Mouse (Mus musculus) lung, embryonic 16.5 days (tissue): Measurements from ENCODE around the gene Tnfaip3. TPM values are rescaled to one million over a fixed set of nuclear protein-coding genes. Genes with fewer than 3 reads are reported as not detected.

Source experiments
- ATAC-seq: fragments of 200-750 bp; cut with Nextera tagmentation; 2 replicates; pipeline ENCODE4 v1.8.0; 2017; ENCODE audit warnings: low read depth, mild to moderate bottlenecking, moderate library complexity
- H3K27ac ChIP-seq: fragments of 300-500 bp; sonication (generic); 2 replicates; pipeline ENCODE4 v1.5.1; 2014; ENCODE audit warnings: mild to moderate bottlenecking, control low read depth, low read length
- H3K27me3 ChIP-seq: fragments of 300-500 bp; sonication (generic); 2 replicates; pipeline ENCODE4 v1.6.1; 2014; ENCODE audit warnings: low read depth, low read length, mixed read lengths; ENCODE audit not compliant: control insufficient read depth, insufficient read depth
- H3K36me3 ChIP-seq: fragments of 300-500 bp; sonication (generic); 2 replicates; pipeline ENCODE4 v1.6.1; 2014; ENCODE audit warnings: low read length; ENCODE audit not compliant: control insufficient read depth, insufficient read depth
- H3K4me1 ChIP-seq: fragments of 300-500 bp; sonication (generic); replicated peaks from 2 replicates; pipeline ENCODE4 v1.6.1; 2014; ENCODE audit warnings: low read length, mixed read lengths; ENCODE audit not compliant: control insufficient read depth, insufficient read depth
- H3K4me2 ChIP-seq: fragments of 300-500 bp; sonication (generic); 2 replicates; pipeline ENCODE4 v1.6.1; 2014; ENCODE audit warnings: low read depth, low read length, control low read depth
- H3K4me3 ChIP-seq: fragments of 300-500 bp; sonication (generic); 2 replicates; pipeline ENCODE4 v1.5.1; 2014; ENCODE audit warnings: mild to moderate bottlenecking, low read length, control low read depth
- H3K9ac ChIP-seq: fragments of 300-500 bp; sonication (generic); 2 replicates; pipeline ENCODE4 v1.6.1; 2014; ENCODE audit warnings: low read length, control low read depth
- H3K9me3 ChIP-seq: fragments of 300-500 bp; sonication (generic); 2 replicates; pipeline ENCODE4 v1.6.1; 2016; ENCODE audit warnings: low read length; ENCODE audit not compliant: control insufficient read depth
- WGBS: fragments of 180-500 bp; shearing (Covaris S2); extraction: QIAGEN DNeasy Blood & Tissue Kit; methylation state at CpG from one replicate; pipeline ENCODE4 v1.1.7; 2014; 5-methylcytosine and 5-hydroxymethylcytosine counted together
- polyA plus RNA-seq: library from polyadenylated mRNA; unstranded; fragments of >200 nt; fragmentation: Nextera tagmentation; extraction: Ambion mirVana; gene quantifications from 2 replicates; pipeline ENCODE4 v1.2.1, GENCODE M21; 2015

Tnfaip3 gene
- polyA plus RNA-seq, result 2.1 and 2.9 TPM in 2 replicates

GRCm38 (mm10) chr10:19015257-19015862 lies at the start of gene Tnfaip3:
Gene Tnfaip3, minus strand, starts transcription at chr10:19015657.
- Histone ChIP-seq H3K27me3 (no peaks in the 10 kb centered on the region), H3K9ac (peak within 1 kb of the TSS; percentile 87), H3K27ac (peak within 1 kb of the TSS; percentile 73), H3K4me3 (peak within 1 kb of the TSS; percentile 86), H3K4me1 (peaks cover 8% of the 10 kb centered on the region), H3K9me3 (no peaks in the 10 kb centered on the region), H3K36me3 (no peaks in the 10 kb centered on the region), H3K4me2 (peak within 1 kb of the TSS; percentile 85)
- peak; percentile 94 for ATAC-seq
- WGBS, result 0% methylated on average over 38 of the region's 38 CpGs

- Histone ChIP-seq H3K9me3 (no peaks in the 10 kb centered on the region), H3K4me3 (no peak overlapping the region), H3K4me1 (no peaks in the 10 kb centered on the region; the same call in 1 of the 2 replicates), H3K27ac (no peak overlapping the region), H3K4me2 (no peak overlapping the region), H3K27me3 (no peaks in the 10 kb centered on the region), H3K9ac (no peak overlapping the region), H3K36me3 (no peaks in the 10 kb centered on the region)
- WGBS, result 70% methylated on average over 6 of the region's 6 CpGs
- no peak for ATAC-seq
These were observed 49.5 kb upstream of the Tnfaip3 start for GRCm38 (mm10) chr10:19064651-19065601.

- Histone ChIP-seq H3K9ac (no peak overlapping the region), H3K4me2 (no peak overlapping the region), H3K4me3 (no peak overlapping the region), H3K36me3 (no peaks in the 10 kb centered on the region), H3K4me1 (no peaks in the 10 kb centered on the region; the same call in 1 of the 2 replicates), H3K27ac (no peak overlapping the region), H3K27me3 (no peaks in the 10 kb centered on the region), H3K9me3 (no peaks in the 10 kb centered on the region)
- ATAC-seq, result no peak
- 80% methylated on average over 1 of the region's 1 CpGs for WGBS
These were observed 48.2 kb upstream of the Tnfaip3 start for GRCm38 (mm10) chr10:19063670-19064069.

- Histone ChIP-seq H3K9ac (no peak overlapping the region), H3K4me1 (no peaks in the 10 kb centered on the region; the same call in 1 of the 2 replicates), H3K27me3 (no peaks in the 10 kb centered on the region), H3K9me3 (no peaks in the 10 kb centered on the region), H3K4me3 (no peak overlapping the region), H3K4me2 (no peak overlapping the region), H3K36me3 (no peaks in the 10 kb centered on the region), H3K27ac (no peak overlapping the region)
- ATAC-seq, result no peak
- WGBS, result 81% methylated on average over 4 of the region's 4 CpGs
These were observed 47.8 kb upstream of the Tnfaip3 start for GRCm38 (mm10) chr10:19063208-19063607.

GRCm38 (mm10) chr10:19062098-19062905 lies 46.8 kb upstream of the Tnfaip3 start:
- Histone ChIP-seq H3K4me1 (no peaks in the 10 kb centered on the region; the same call in 1 of the 2 replicates), H3K27me3 (no peaks in the 10 kb centered on the region), H3K27ac (no peak overlapping the region), H3K9me3 (no peaks in the 10 kb centered on the region), H3K4me3 (no peak overlapping the region), H3K9ac (no peak overlapping the region), H3K36me3 (no peaks in the 10 kb centered on the region), H3K4me2 (no peak overlapping the region)
- no peak for ATAC-seq
- 34% methylated on average over 15 of the region's 15 CpGs for WGBS

GRCm38 (mm10) chr10:19061201-19061600 lies 45.7 kb upstream of the Tnfaip3 start:
- Histone ChIP-seq H3K9me3 (no peaks in the 10 kb centered on the region), H3K4me1 (no peaks in the 10 kb centered on the region; the same call in 1 of the 2 replicates), H3K4me2 (no peak overlapping the region), H3K36me3 (no peaks in the 10 kb centered on the region), H3K27ac (no peak overlapping the region), H3K4me3 (no peak overlapping the region), H3K27me3 (no peaks in the 10 kb centered on the region), H3K9ac (no peak overlapping the region)
- no peak for ATAC-seq
- WGBS, result 80% methylated on average over 3 of the region's 3 CpGs

- no peaks in the 10 kb centered on the region for H3K36me3 ChIP-seq
- 81% methylated on average over 1 of the region's 1 CpGs for WGBS
- H3K27ac ChIP-seq, result no peak overlapping the region
- ATAC-seq, result no peak
- H3K9me3 ChIP-seq, result no peaks in the 10 kb centered on the region
- no peak overlapping the region for H3K9ac ChIP-seq
- no peak overlapping the region for H3K4me3 ChIP-seq
- H3K27me3 ChIP-seq, result no peaks in the 10 kb centered on the region
- H3K4me2 ChIP-seq, result no peak overlapping the region
- no peaks in the 10 kb centered on the region for H3K4me1 ChIP-seq
These were observed 38.1 kb upstream of the Tnfaip3 start for GRCm38 (mm10) chr10:19053524-19053923.

- Histone ChIP-seq H3K27me3 (no peaks in the 10 kb centered on the region), H3K4me2 (no peak overlapping the region), H3K4me3 (no peak overlapping the region), H3K36me3 (no peaks in the 10 kb centered on the region), H3K9me3 (no peaks in the 10 kb centered on the region), H3K27ac (no peak overlapping the region), H3K4me1 (no peaks in the 10 kb centered on the region), H3K9ac (no peak overlapping the region)
- ATAC-seq, result no peak
- 53% methylated on average over 2 of the region's 2 CpGs for WGBS
These were observed 30.5 kb upstream of the Tnfaip3 start for GRCm38 (mm10) chr10:19045986-19046385.
